Mouse (Mus musculus) liver, adult 2 months (tissue): ENCODE data around the gene Ppp6r2.

Experiments used
- CTCF ChIP-seq: fragments of 200-500 bp; IDR thresholded peaks from 2 replicates; pipeline ENCODE4 v1.5.1; 2011; ENCODE audit warnings: low read depth, low read length, control low read depth
- POLR2A ChIP-seq: fragments of 200-500 bp; IDR thresholded peaks from 2 replicates; pipeline ENCODE4 v1.6.1; 2011; ENCODE audit warnings: low read length, control low read depth; ENCODE audit not compliant: insufficient read depth; ENCODE audit errors: extremely low read depth

DNA sequence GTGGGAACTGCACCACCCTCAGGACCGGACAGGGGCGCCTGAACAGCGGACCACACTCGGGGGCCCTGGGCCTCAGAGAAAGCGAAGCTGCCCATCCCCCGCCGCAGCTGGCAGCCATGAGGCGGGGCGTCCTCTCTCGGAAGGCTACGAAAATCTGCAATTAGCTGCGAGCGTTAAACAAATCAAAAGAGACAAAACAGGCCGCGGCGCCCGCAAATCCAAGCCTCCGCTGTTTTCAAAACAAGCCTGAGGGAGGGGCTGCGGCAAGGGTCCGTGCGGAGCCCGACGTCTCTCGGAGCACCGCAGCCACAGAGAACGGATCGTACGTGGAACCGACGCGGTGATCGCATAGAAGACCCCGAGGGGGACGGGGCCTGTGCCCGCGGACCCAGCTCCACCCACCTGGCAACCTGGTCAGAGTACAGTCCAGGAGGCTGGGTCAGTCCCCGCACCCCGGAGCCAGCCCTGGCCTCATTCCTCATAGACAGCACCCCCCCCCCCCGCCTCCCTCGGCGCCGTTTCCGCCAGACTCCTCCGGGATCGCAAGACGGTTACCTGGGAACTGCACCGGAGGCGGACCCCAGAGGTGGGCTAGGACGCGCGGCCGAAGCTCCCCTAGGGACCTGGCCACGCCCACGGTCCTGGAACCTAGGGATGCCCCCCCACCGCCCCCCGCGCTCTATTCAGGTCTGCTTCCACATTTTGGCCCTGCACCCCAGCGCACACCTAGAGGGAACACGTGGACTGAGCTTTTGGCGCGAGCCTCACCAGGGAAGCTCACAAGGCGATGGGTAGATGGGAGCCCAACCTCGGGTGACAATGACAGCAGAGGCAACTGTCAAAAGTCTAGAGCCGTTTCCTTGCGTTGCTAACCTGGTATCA lies 38.1 kb upstream of the Ppp6r2 start:
- 0 out of 2 replicates have a peak, but pooled peaks have one; percentile 17 for TF ChIP-seq POLR2A
- no peak for TF ChIP-seq CTCF
